Mouse (Mus musculus) left cerebral cortex, adult 18-20 months (tissue): ENCODE measurements around the gene Mesd. TPM values are rescaled to one million over a fixed set of nuclear protein-coding genes. Genes with fewer than 3 reads are reported as not detected.

Experiments
- DNase-seq, 2 experiments: peaks; one replicate each; pipeline ENCODE4 v3.0.0; 2021 to 2022; ENCODE audit warnings: low spot score in 2 of 2, mixed read lengths in 1 of 2
- total RNA-seq, 2 experiments: library from RNA; stranded (reverse); gene quantifications; 2 replicates each; pipeline ENCODE4 v1.2.3; 2021

Mesd gene
- total RNA-seq, 2 experiments from 2014 or later, result 60.4 to 62.3 TPM

GRCm38 (mm10) chr7:83911909-83912308 lies 27.6 kb downstream of the Mesd start:
- no peak for DNase-seq

GRCm38 (mm10) chr7:83913405-83913932 lies 29.2 kb downstream of the Mesd start:
- DNase-seq, result no peak

GRCm38 (mm10) chr7:83913995-83914394 lies 29.7 kb downstream of the Mesd start:
- DNase-seq, result no peak

- DNase-seq, result peak; percentile 88 to 96
Observed at GRCm38 (mm10) chr7:83914566-83914965, 30.3 kb downstream of the Mesd start.

GRCm38 (mm10) chr7:83920241-83920640 lies 36.0 kb downstream of the Mesd start:
- no peak for DNase-seq

- DNase-seq, result no peak
Observed at GRCm38 (mm10) chr7:83921637-83922036, 37.4 kb downstream of the Mesd start.

GRCm38 (mm10) chr7:83939017-83939721 lies 54.9 kb downstream of the Mesd start:
- DNase-seq, result no peak

- no peak for DNase-seq
Observed at GRCm38 (mm10) chr7:83940136-83940535, 55.9 kb downstream of the Mesd start.

- DNase-seq, result peak; percentile 65 to 75
Observed at GRCm38 (mm10) chr7:83941701-83942101, 57.4 kb downstream of the Mesd start.

- DNase-seq, result no peak
Observed at GRCm38 (mm10) chr7:83948743-83949142, 64.5 kb downstream of the Mesd start.

- no peak for DNase-seq
Observed at GRCm38 (mm10) chr7:83949662-83950061, 65.4 kb downstream of the Mesd start.

Other genes starting within 250 kb of the Mesd start
- 1 to 10 TPM; 2.3 to 2.5 TPM for gene Il16, start 138.7 kb upstream of the Mesd start, total RNA-seq
- under 1 TPM; 0.70 to 1.00 TPM for gene Cfap161, start 89.6 kb upstream of the Mesd start, total RNA-seq
- gene Tlnrd1, start 161 bp upstream of the Mesd start, total RNA-seq, result 10 to 100 TPM; 26.3 to 29.2 TPM
- 10 to 100 TPM; 12.2 to 12.7 TPM for gene Cemip, start 202.0 kb downstream of the Mesd start, total RNA-seq